Mouse (Mus musculus): ENCODE results near the gene Ugt1a5. TPM values are rescaled to one million over a fixed set of nuclear protein-coding genes. Genes with fewer than 3 reads are reported as not detected.
"Not testable (repeated sequence)": the region's sequence is repeated elsewhere in the genome, so short reads cannot be mapped to it uniquely, and the experiment has no call there.

Ugt1a5 gene
- polyA plus RNA-seq, 1 experiment, result 0.04 TPM

- Histone ChIP-seq H3K4me3 (replicated peaks) (no peak overlapping the region), H3K9me3 (no peaks in the 10 kb centered on the region), H3K27me3 (replicated peaks) (no peaks in the 10 kb centered on the region), H3K4me1 (peaks cover 8% of the 10 kb centered on the region; the same call in 1 of the 2 replicates), H3K36me3 (replicated peaks; ENCODE audit: low read length) (no peaks in the 10 kb centered on the region)
- no peak for TF ChIP-seq FLI1 (IDR thresholded peaks at IDR 0.05; ENCODE audit: low read length)
- TF ChIP-seq GATA1 (IDR thresholded peaks at IDR 0.05; ENCODE audit: borderline replicate concordance, low read length), result no peak
Observed at GRCm38 (mm10) chr1:88138145-88138544, 27.7 kb upstream of the Ugt1a5 start.

DNA sequence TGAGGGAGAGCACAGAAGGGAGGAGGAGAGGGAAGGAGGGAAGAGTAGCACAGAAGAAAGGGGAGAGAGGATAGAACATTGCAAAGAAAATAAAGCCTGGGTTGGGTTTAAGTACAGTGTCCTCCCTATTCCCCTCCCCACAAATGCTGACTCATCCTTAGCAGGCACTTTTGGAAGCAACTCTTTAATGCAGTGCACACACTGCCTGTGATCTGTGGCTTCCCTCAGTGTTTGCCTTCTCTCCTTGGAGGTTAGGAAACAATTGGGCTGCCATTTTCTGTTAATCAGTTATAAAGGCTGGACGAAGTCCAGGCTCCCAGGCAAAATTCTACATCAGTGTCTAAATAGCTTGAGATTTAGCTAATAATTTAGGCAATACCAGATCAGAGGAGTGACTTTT, 25.3 kb upstream of the Ugt1a5 start:
- not testable (repeated sequence) for H3K36me3 ChIP-seq (replicated peaks; ENCODE audit: low read length); H3K4me3 ChIP-seq (replicated peaks)

GRCm38 (mm10) chr1:88143966-88144675, 21.7 kb upstream of the Ugt1a5 start:
- H3K9me3 ChIP-seq; H3K36me3 ChIP-seq (replicated peaks; ENCODE audit: low read length); H3K4me1 ChIP-seq; H3K4me3 ChIP-seq (replicated peaks); H3K27me3 ChIP-seq (replicated peaks): not testable (repeated sequence)

More for the DNA sequence above, 25.3 kb upstream of the Ugt1a5 start:
- H3K9me3 ChIP-seq; H3K27me3 ChIP-seq (replicated peaks); H3K4me1 ChIP-seq: not testable (repeated sequence)

DNA sequence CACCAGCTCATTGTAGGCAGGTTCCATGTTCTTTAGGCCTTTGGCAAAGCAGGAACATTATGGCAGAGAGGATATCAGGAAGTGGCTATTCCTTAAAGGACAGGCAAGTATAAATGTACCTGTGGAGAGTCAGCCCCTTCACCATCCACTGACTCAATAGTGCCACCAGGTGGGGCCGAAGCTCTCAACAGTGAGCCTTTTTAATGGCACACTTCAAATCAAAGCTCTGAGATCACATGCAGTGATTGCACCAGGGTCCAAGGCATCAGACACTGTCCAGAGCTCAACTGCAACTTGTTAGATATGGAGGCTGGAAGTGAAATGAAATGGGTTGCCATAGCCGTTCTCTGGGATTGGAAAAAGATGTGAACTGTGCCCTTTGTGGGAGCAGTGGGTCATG, 20.5 kb upstream of the Ugt1a5 start:
- not testable (repeated sequence) for H3K4me1 ChIP-seq; H3K36me3 ChIP-seq (replicated peaks; ENCODE audit: low read length); H3K4me3 ChIP-seq (replicated peaks); H3K27me3 ChIP-seq (replicated peaks); H3K9me3 ChIP-seq

- H3K4me3 ChIP-seq (replicated peaks); H3K9me3 ChIP-seq; H3K27me3 ChIP-seq (replicated peaks); H3K4me1 ChIP-seq; H3K36me3 ChIP-seq (replicated peaks; ENCODE audit: low read length): not testable (repeated sequence)
Observed at GRCm38 (mm10) chr1:88150133-88150532, 15.7 kb upstream of the Ugt1a5 start.

GRCm38 (mm10) chr1:88158430-88158829, 7.4 kb upstream of the Ugt1a5 start:
- TF ChIP-seq FLI1 (IDR thresholded peaks at IDR 0.05; ENCODE audit: low read length) (no peak), GATA1 (IDR thresholded peaks at IDR 0.05; ENCODE audit: borderline replicate concordance, low read length) (no peak)
- Histone ChIP-seq H3K9me3 (peaks cover 3% of the 10 kb centered on the region; the same call in 1 of the 2 replicates), H3K4me1 (no peaks in the 10 kb centered on the region), H3K36me3 (replicated peaks; ENCODE audit: low read length) (no peaks in the 10 kb centered on the region), H3K27me3 (replicated peaks) (no peaks in the 10 kb centered on the region), H3K4me3 (replicated peaks) (no peak overlapping the region)

DNA sequence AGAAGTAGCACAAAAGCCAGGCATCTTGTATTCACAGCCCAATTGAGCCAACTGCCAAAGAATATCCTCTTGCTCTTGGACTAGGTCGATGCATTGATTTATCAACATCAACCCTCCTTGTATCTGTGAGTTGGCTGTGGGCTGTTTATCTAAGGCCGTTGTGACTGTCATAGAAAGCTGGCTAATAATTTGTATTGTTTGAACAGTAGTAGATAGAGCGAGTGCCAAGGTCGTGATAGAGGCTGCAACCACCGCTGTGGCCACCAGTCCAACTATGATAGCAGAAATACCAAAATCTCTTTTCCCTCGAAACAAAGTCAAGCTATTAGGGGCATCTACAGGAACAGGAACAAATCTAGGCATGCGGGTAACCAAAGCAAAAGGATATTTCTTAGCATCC, 6.4 kb downstream of the Ugt1a5 start:
- H3K9me3 ChIP-seq, result peaks cover 34% of the 10 kb centered on the region
- not testable (repeated sequence) for H3K36me3 ChIP-seq (replicated peaks; ENCODE audit: low read length); H3K27me3 ChIP-seq (replicated peaks); H3K4me3 ChIP-seq (replicated peaks); H3K4me1 ChIP-seq

- no peak for TF ChIP-seq GATA1 (IDR thresholded peaks at IDR 0.05; ENCODE audit: borderline replicate concordance, low read length)
- no peak for TF ChIP-seq FLI1 (IDR thresholded peaks at IDR 0.05; ENCODE audit: low read length)
- Histone ChIP-seq H3K4me1 (peaks cover 4% of the 10 kb centered on the region), H3K9me3 (peaks cover 42% of the 10 kb centered on the region)
Observed at GRCm38 (mm10) chr1:88179657-88180056, 13.8 kb downstream of the Ugt1a5 start.

GRCm38 (mm10) chr1:88186325-88186935, 20.6 kb downstream of the Ugt1a5 start:
- Histone ChIP-seq H3K4me3 (replicated peaks) (no peak overlapping the region), H3K36me3 (replicated peaks; ENCODE audit: low read length) (no peaks in the 10 kb centered on the region), H3K4me1 (peaks cover 4% of the 10 kb centered on the region), H3K27me3 (replicated peaks) (no peaks in the 10 kb centered on the region), H3K9me3 (no peaks in the 10 kb centered on the region; the same call in 1 of the 2 replicates)
- TF ChIP-seq FLI1 (IDR thresholded peaks at IDR 0.05; ENCODE audit: low read length) (no peak), GATA1 (IDR thresholded peaks at IDR 0.05; ENCODE audit: borderline replicate concordance, low read length) (no peak)

More at GRCm38 (mm10) chr1:88179657-88180056, 13.8 kb downstream of the Ugt1a5 start:
- no peak overlapping the region for H3K4me3 ChIP-seq (replicated peaks)
- H3K27me3 ChIP-seq (replicated peaks), result no peaks in the 10 kb centered on the region
- no peaks in the 10 kb centered on the region for H3K36me3 ChIP-seq (replicated peaks; ENCODE audit: low read length)

GRCm38 (mm10) chr1:88192136-88192535, 26.3 kb downstream of the Ugt1a5 start:
- Histone ChIP-seq H3K9me3 (no peaks in the 10 kb centered on the region), H3K4me1 (no peaks in the 10 kb centered on the region), H3K27me3 (replicated peaks) (no peaks in the 10 kb centered on the region), H3K36me3 (replicated peaks; ENCODE audit: low read length) (no peaks in the 10 kb centered on the region), H3K4me3 (replicated peaks) (no peak overlapping the region)
- TF ChIP-seq GATA1 (IDR thresholded peaks at IDR 0.05; ENCODE audit: borderline replicate concordance, low read length) (no peak), FLI1 (IDR thresholded peaks at IDR 0.05; ENCODE audit: low read length) (no peak)

GRCm38 (mm10) chr1:88195687-88196086, 29.9 kb downstream of the Ugt1a5 start:
- H3K36me3 ChIP-seq (replicated peaks; ENCODE audit: low read length), result no peaks in the 10 kb centered on the region
- no peaks in the 10 kb centered on the region for H3K4me1 ChIP-seq
- H3K9me3 ChIP-seq, result no peaks in the 10 kb centered on the region
- H3K27me3 ChIP-seq (replicated peaks), result peaks cover 8% of the 10 kb centered on the region
- TF ChIP-seq FLI1 (IDR thresholded peaks at IDR 0.05; ENCODE audit: low read length), result no peak
- TF ChIP-seq GATA1 (IDR thresholded peaks at IDR 0.05; ENCODE audit: borderline replicate concordance, low read length), result no peak
- H3K4me3 ChIP-seq (replicated peaks), result no peak overlapping the region

Data from megakaryocyte, embryonic 14.5 days (primary cell).